Mouse (Mus musculus): ENCODE results near the gene Mettl2. TPM values are rescaled to one million over a fixed set of nuclear protein-coding genes. Genes with fewer than 3 reads are reported as not detected.

Gene Mettl2
- total RNA-seq, 2 experiments from 2014 or later: 13.0 to 13.7 TPM

Other genes starting within 250 kb of the Mettl2 start
- 1 to 10 TPM in 1 of 2 experiments, under 1 TPM in 1; 0.70 to 1.0 TPM for gene Efcab3, start 62.8 kb upstream of the Mettl2 start, total RNA-seq (2021)
- not detected for gene Gm10842, start 20.5 kb downstream of the Mettl2 start, total RNA-seq (2021)
- gene Tlk2, start 52.4 kb downstream of the Mettl2 start, total RNA-seq (2021): 10 to 100 TPM; 49.4 to 53.9 TPM
- 1 to 10 TPM; 7.3 to 7.9 TPM for gene Mrc2, start 166.2 kb downstream of the Mettl2 start, total RNA-seq (2021)